Mouse (Mus musculus): ENCODE measurements around the gene Gdpgp1. TPM values are rescaled to one million over a fixed set of nuclear protein-coding genes. Genes with fewer than 3 reads are reported as not detected.
A peak's percentile ranks its signal among the peaks of the same experiment; 100 is the strongest.

Gdpgp1 gene
- polyA plus RNA-seq, 1 experiment from 2014 or later, result 3.9 TPM

DNA sequence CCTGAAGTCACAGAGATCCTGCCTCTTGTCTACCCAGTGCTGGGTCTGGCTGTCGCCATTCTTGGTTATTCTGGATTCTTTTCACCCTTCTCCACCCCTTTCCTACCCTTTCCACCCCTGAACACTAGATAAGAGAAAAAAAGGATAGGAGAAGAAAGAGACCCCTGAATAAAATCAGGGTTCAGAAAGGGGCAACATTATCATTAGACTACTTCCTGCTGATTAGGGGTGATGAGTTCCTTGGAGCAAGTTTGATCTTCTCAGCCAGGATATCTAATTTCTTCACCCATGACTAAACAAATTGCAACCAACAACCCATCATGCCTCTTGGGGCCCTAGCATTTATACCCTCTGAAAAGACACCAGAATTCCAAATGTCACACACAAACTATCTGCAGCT is 35.1 kb downstream of the Gdpgp1 start:
- Histone ChIP-seq H3K4me1 (peaks cover 28% of the 10 kb centered on the region), H3K4me2 (replicated peaks) (no peak overlapping the region), H3K9me3 (no peaks in the 10 kb centered on the region), H3K9ac (replicated peaks) (no peak overlapping the region), H3K36me3 (peaks cover 36% of the 10 kb centered on the region), H3K4me3 (no peak overlapping the region), H3K27me3 (no peaks in the 10 kb centered on the region), H3K27ac (replicated peaks) (no peak overlapping the region)
- 79% methylated on average over 1 of the region's 1 CpGs for WGBS
- no peak for ATAC-seq (replicated peaks)

DNA sequence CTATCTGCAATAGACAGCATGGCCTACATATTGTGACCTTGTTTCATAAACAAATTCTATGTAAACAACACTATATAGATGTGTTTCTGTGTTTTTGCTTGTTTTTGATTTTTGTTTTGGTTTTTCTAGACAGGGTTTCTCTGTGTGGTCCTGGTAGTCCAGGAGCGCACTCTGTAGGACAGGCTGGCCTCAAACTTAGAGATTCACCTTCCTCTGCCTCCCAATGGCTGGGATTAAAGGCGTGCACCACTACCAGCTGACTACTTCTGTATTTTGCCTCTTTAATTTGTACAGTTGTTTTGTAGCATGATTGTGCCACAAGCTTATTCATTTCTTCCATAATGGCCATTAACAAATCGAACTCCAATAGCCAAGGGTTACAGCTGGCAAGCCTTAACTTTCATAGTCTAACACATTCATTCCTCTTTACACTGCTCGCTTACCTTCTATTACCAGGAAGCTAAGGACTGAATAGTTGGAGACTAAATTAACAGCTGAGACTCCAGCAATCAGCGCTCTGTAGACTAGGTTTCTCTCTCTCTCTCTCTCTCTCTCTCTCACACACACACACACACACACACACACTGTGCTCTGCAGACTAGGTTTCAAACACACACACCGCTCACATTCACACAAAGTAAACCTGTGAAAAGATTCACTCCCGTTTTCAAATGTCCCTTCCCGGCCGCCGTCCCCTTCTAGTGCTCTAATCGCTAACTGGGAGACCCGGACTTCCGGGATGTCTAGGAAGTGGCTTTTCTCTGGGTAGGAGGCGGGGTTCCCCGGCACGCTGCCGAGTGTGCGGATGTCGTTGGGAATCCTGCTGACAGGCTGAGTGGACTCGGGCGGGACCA is 36.5 kb downstream of the Gdpgp1 start, which contains the start of gene Vps33b:
Gene Vps33b, plus strand, starts transcription at position 753 of the 854 bp plus-strand sequence.
- Histone ChIP-seq H3K36me3 (peaks cover 48% of the 10 kb centered on the region), H3K4me1 (peaks cover 28% of the 10 kb centered on the region), H3K9ac (replicated peaks) (peak within 1 kb of the TSS; percentile 78), H3K9me3 (no peaks in the 10 kb centered on the region), H3K4me2 (replicated peaks) (peak within 1 kb of the TSS; percentile 84), H3K27me3 (no peaks in the 10 kb centered on the region), H3K27ac (replicated peaks) (peak within 1 kb of the TSS; percentile 76), H3K4me3 (peak within 1 kb of the TSS; percentile 68)
- 5% methylated on average over 21 of the region's 21 CpGs for WGBS
- ATAC-seq (replicated peaks), result peak; percentile 91

DNA sequence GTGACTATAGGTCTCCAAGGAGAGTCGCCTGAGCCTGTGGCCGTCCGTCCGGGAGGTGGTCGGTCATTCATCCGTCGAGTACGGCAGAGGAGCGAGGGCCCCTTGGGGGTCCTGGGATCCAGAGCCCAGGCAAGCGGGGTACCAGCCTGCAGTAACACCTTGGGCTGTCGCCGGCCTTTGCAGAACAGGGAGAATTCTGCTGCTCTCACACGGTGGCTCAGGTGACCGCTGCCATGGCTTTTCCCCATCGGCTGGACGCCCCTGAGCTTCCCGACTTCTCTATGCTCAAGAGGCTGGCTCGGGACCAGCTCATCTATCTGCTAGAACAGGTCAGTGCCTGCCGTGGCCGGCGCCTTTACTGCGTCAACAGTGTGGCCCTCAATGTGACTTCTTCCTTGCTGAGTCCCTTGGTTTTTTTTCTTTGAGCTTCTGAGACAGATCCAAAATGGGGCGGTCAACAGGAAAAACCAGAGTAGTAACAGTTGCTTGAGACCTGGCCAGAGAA is 37.1 kb downstream of the Gdpgp1 start:
- Histone ChIP-seq H3K9ac (replicated peaks) (peak overlapping the region; percentile 78), H3K27ac (replicated peaks) (peak overlapping the region; percentile 76), H3K4me1 (peaks cover 28% of the 10 kb centered on the region), H3K27me3 (no peaks in the 10 kb centered on the region), H3K4me2 (replicated peaks) (peak overlapping the region; percentile 84), H3K4me3 (peak overlapping the region; percentile 68), H3K36me3 (peaks cover 49% of the 10 kb centered on the region), H3K9me3 (peaks cover 6% of the 10 kb centered on the region; the same call in 1 of the 2 replicates)
- under 1% methylated on average over 23 of the region's 23 CpGs for WGBS
- peak; percentile 88 for ATAC-seq (replicated peaks)

DNA sequence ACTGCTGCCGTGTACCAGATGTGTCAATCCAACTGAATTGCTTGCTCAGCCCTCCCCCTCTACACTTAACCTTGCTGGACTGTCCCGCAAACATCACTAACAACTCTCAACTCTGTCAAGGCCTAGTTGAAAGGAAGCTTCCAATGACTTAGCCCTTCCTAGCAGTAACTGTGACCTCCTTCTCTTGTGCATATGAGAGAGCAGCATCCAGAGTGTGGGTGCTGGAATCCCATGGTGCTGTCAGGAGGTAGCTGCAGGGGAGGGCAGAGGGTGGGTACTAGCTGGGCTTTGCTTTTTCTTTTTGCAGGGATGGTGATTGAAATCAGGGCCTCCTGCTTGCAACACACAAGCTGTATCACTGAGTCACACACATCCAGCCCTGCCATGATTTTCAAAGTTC is 40.8 kb downstream of the Gdpgp1 start:
- no peak overlapping the region for H3K9ac ChIP-seq (replicated peaks)
- H3K36me3 ChIP-seq, result peaks cover 59% of the 10 kb centered on the region
- no peak overlapping the region for H3K27ac ChIP-seq (replicated peaks)
- peaks cover 11% of the 10 kb centered on the region; the same call in 1 of the 2 replicates for H3K9me3 ChIP-seq
- no peak for ATAC-seq (replicated peaks)
- H3K4me1 ChIP-seq, result peaks cover 26% of the 10 kb centered on the region
- H3K27me3 ChIP-seq, result no peaks in the 10 kb centered on the region
- H3K4me2 ChIP-seq (replicated peaks), result no peak overlapping the region
- H3K4me3 ChIP-seq, result no peak overlapping the region
- 94% methylated on average over 2 of the region's 2 CpGs for WGBS

DNA sequence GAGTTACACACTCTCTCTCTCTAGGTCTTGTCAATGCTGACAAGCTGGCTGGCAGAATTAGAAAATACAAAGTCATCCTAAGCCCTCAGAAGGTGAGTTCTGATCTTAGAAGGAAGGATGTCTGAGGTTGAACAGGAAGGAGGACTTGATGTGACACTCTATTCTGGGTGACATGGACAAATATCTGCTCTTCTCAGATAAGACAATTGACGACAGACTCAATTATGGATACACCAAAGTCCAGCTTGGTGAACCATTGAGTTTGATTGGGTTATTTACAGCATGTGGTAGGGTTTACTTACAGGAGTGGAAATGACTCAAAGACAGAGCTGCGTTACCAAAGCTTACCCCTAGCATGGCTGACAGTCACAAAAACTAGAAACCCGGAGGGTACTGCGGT is 43.7 kb downstream of the Gdpgp1 start:
- H3K9ac ChIP-seq (replicated peaks), result no peak overlapping the region
- H3K27me3 ChIP-seq, result no peaks in the 10 kb centered on the region
- no peak overlapping the region for H3K27ac ChIP-seq (replicated peaks)
- 99% methylated on average over 4 of the region's 4 CpGs for WGBS
- H3K4me1 ChIP-seq, result peaks cover 4% of the 10 kb centered on the region; the same call in 1 of the 2 replicates
- H3K9me3 ChIP-seq, result peaks cover 11% of the 10 kb centered on the region; the same call in 1 of the 2 replicates
- H3K4me3 ChIP-seq, result no peak overlapping the region
- no peak for ATAC-seq (replicated peaks)
- H3K36me3 ChIP-seq, result peaks cover 80% of the 10 kb centered on the region
- no peak overlapping the region for H3K4me2 ChIP-seq (replicated peaks)

DNA sequence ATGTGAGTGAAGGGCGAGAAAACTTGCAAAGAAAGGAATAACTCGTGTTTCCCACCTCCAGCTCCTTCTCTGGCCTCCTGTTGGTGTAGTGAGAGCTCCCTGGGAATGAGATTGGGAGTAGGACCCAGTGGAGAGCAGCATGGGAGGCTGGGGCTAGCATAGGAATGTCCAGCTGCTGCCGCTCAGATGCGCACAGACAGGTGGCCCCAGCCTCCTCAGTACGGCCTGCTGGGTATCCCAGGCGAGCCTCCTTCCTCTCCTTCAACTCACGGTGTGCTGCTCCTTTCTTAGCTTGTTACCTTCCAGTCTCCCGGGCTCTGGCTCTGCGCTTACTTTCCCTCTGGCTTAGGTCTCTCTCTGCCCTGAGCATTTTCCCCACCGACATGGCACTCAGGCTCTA is 47.4 kb downstream of the Gdpgp1 start:
- 88% methylated on average over 10 of the region's 10 CpGs for WGBS
- no peaks in the 10 kb centered on the region for H3K27me3 ChIP-seq
- H3K9me3 ChIP-seq, result peaks cover 3% of the 10 kb centered on the region; the same call in 1 of the 2 replicates
- H3K27ac ChIP-seq (replicated peaks), result no peak overlapping the region
- H3K4me2 ChIP-seq (replicated peaks), result no peak overlapping the region
- no peak for ATAC-seq (replicated peaks)
- H3K4me1 ChIP-seq, result no peaks in the 10 kb centered on the region
- no peak overlapping the region for H3K4me3 ChIP-seq
- peaks cover 76% of the 10 kb centered on the region for H3K36me3 ChIP-seq
- H3K9ac ChIP-seq (replicated peaks), result no peak overlapping the region

DNA sequence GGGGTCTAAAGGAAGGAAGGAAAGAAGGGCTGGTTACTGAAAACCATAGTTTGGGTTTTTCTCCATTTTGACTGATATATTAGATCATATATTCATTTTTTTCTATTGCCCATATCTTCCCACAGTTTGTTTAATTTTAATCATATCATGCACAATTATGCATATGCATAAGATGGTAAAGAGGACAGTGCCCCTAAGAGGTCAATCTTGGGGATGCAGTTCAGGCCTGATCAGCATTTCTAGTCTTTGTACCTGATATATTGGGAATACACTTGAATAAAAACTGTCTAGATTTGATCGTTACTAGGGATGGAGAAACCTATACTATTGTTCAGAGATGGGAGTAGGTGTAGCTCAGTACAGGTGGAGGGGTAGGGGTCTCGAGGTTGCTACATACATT is 48.3 kb downstream of the Gdpgp1 start:
- 94% methylated on average over 2 of the region's 2 CpGs for WGBS
- H3K4me1 ChIP-seq, result no peaks in the 10 kb centered on the region

DNA sequence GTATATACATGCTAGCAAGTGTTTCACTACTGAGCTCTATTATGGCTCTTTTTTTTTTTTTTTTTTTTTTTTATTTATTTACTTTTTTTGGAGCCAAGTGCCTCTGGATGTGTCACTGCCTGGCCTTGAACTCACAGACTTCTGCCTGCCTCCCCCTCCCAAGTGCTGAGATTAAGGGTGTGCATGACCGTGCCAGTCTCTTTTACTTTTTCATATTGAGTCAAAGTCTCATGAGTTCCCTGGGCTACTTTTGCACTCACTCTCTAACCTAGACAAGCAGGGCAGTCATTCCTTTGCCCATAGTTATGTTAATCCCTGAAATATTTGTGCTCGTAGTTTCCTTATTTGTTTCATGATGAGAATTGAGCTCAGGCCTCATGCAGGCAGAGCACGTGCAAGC is 49.0 kb downstream of the Gdpgp1 start:
- Histone ChIP-seq H3K4me3 (no peak overlapping the region), H3K4me1 (no peaks in the 10 kb centered on the region), H3K9ac (replicated peaks) (no peak overlapping the region), H3K27ac (replicated peaks) (no peak overlapping the region), H3K36me3 (peaks cover 78% of the 10 kb centered on the region), H3K27me3 (no peaks in the 10 kb centered on the region), H3K4me2 (replicated peaks) (no peak overlapping the region), H3K9me3 (no peaks in the 10 kb centered on the region)
- WGBS, result 85% methylated on average over 3 of the region's 3 CpGs
- no peak for ATAC-seq (replicated peaks)

More for the DNA sequence above, 48.3 kb downstream of the Gdpgp1 start:
- no peak overlapping the region for H3K4me2 ChIP-seq (replicated peaks)
- H3K4me3 ChIP-seq, result no peak overlapping the region
- no peak overlapping the region for H3K27ac ChIP-seq (replicated peaks)
- ATAC-seq (replicated peaks), result no peak
- H3K27me3 ChIP-seq, result no peaks in the 10 kb centered on the region
- no peaks in the 10 kb centered on the region for H3K9me3 ChIP-seq
- peaks cover 78% of the 10 kb centered on the region for H3K36me3 ChIP-seq
- H3K9ac ChIP-seq (replicated peaks), result no peak overlapping the region

DNA sequence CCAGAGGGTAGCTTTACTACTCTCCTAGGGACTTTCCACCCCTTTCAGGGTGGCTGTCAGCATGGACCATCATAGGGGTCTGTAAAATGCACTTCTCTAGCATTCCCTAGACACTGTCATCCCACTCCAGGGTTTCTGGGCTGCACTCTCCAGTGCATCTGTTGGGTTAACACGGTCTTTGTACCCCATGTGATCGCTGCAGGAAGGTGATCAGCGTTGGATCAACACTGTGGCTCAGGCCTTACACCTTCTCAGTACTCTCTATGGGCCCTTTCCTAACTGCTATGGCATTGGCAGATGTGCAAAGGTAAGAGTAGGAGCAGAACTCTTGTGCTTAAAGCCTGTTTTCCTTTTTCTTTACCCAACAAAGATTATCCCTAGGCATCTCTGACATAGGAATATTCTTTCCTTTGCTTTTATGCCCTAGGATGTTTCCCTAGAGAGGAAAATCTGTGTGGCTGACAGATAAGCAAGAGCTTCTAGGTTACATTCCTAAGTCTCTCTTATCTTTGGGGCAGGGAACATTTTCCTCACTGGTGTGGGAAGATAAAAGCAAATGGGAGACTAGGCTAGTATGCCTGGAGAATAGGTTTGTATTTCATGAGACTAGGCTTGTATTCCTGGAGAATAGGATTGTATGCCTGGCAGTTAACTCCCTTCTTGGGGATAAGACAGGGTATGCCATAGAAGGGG is 50.7 kb downstream of the Gdpgp1 start:
- H3K27ac ChIP-seq (replicated peaks), result no peak overlapping the region
- no peaks in the 10 kb centered on the region for H3K4me1 ChIP-seq
- no peaks in the 10 kb centered on the region for H3K9me3 ChIP-seq
- H3K4me3 ChIP-seq, result no peak overlapping the region
- no peaks in the 10 kb centered on the region for H3K27me3 ChIP-seq
- WGBS, result 95% methylated on average over 3 of the region's 3 CpGs
- ATAC-seq (replicated peaks), result no peak
- no peak overlapping the region for H3K4me2 ChIP-seq (replicated peaks)
- no peak overlapping the region for H3K9ac ChIP-seq (replicated peaks)
- H3K36me3 ChIP-seq, result peaks cover 79% of the 10 kb centered on the region

DNA sequence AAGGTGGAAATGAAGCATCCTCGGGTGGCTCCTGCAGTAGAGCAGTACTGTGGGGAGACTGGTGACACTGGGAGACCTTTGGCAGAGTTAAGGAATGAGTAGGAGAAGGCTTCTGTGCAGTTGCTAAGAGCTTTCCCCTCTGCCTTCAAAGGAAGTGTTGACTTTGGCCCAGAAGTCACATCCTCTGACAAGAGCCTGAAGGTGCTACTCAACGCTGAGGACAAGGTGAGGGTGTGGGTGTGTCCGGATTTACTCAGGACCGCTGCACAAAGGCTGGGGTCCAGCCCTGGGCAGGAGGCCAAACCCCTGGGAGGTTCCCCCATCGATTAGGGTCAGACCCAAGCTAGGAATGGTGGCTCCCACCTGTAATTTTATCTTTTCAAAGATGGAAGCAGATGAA is 51.7 kb downstream of the Gdpgp1 start:
- H3K27ac ChIP-seq (replicated peaks), result no peak overlapping the region

DNA sequence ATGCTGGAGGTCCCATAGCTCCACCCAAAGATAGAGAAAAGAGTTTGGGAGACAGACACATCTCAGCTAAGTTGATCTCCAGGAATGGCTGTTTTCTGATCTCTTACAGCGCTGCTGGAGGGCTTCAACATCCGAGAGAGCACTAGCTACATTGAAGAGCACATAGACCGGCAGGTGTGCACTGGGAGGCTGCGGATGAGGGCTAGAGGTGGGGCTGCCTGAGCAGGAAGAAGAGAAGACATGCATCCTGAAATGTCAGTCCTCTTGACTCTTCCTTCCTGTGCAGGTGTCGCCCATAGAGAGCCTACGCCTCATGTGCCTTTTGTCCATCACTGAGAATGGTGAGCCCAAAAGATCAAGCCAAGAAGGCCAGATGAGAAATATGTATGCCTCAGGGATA is 53.1 kb downstream of the Gdpgp1 start:
- Histone ChIP-seq H3K4me1 (no peaks in the 10 kb centered on the region), H3K36me3 (peaks cover 75% of the 10 kb centered on the region), H3K4me3 (no peak overlapping the region), H3K4me2 (replicated peaks) (no peak overlapping the region), H3K27me3 (no peaks in the 10 kb centered on the region), H3K9ac (replicated peaks) (no peak overlapping the region), H3K27ac (replicated peaks) (no peak overlapping the region), H3K9me3 (no peaks in the 10 kb centered on the region)
- WGBS, result 95% methylated on average over 6 of the region's 6 CpGs
- no peak for ATAC-seq (replicated peaks)

More for the DNA sequence above, 51.7 kb downstream of the Gdpgp1 start:
- H3K27me3 ChIP-seq, result no peaks in the 10 kb centered on the region
- H3K4me3 ChIP-seq, result no peak overlapping the region
- H3K9ac ChIP-seq (replicated peaks), result no peak overlapping the region
- H3K4me1 ChIP-seq, result no peaks in the 10 kb centered on the region
- no peak overlapping the region for H3K4me2 ChIP-seq (replicated peaks)
- WGBS, result 92% methylated on average over 5 of the region's 5 CpGs
- H3K9me3 ChIP-seq, result no peaks in the 10 kb centered on the region
- H3K36me3 ChIP-seq, result peaks cover 78% of the 10 kb centered on the region
- ATAC-seq (replicated peaks), result no peak

DNA sequence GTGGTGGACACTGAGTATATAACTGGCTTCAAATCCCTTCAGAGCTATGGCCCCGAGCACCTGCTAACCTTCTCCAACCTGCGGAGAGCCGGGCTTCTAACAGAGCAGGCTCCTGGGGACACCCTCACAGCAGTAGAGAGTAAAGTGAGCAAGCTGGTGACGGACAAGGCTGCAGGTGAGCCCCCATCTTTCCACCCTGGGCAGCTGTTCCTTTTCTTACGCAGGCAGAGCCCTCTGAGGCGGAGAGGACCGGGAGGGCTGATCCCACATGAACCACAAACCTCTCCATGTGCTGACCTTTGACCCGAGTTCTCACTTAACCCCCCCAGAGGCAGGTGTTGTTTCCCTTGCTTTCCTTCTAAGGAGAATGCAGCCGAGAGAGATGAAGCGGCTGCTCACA is 55.1 kb downstream of the Gdpgp1 start:
- no peak overlapping the region for H3K9ac ChIP-seq (replicated peaks)
- H3K27me3 ChIP-seq, result no peaks in the 10 kb centered on the region
- no peaks in the 10 kb centered on the region for H3K9me3 ChIP-seq
- 84% methylated on average over 10 of the region's 10 CpGs for WGBS
- H3K4me2 ChIP-seq (replicated peaks), result no peak overlapping the region
- no peaks in the 10 kb centered on the region for H3K4me1 ChIP-seq
- H3K36me3 ChIP-seq, result peaks cover 83% of the 10 kb centered on the region
- ATAC-seq (replicated peaks), result no peak
- no peak overlapping the region for H3K27ac ChIP-seq (replicated peaks)
- H3K4me3 ChIP-seq, result no peak overlapping the region
